Mouse (Mus musculus) cerebellum, postnatal 36 days (tissue): ENCODE results near the gene Gm16427.
"Not testable (repeated sequence)": the region's sequence is repeated elsewhere in the genome, so short reads cannot be mapped to it uniquely, and the experiment has no call there.

Experiments used
- DNase-seq, 2 experiments: peaks; one replicate each; pipeline ENCODE4 v3.0.0; 2021 to 2022; ENCODE audit warnings: mixed read lengths in 2 of 2

Gm16427 gene

GRCm38 (mm10) chr5:93540100-93540499 lies at the start of gene Gm16427:
Gene Gm16427, minus strand, starts transcription at chr5:93540200.
- DNase-seq: not testable (repeated sequence)
